Mouse (Mus musculus) kidney, adult 18-20 months (tissue): Measurements from ENCODE around the gene Pilrb2.
"Not testable (repeated sequence)": the region's sequence is repeated elsewhere in the genome, so short reads cannot be mapped to it uniquely, and the experiment has no call there.

Experiments used
- DNase-seq: peaks from one replicate; pipeline ENCODE4 v3.0.0; 2021

Pilrb2 gene

DNA sequence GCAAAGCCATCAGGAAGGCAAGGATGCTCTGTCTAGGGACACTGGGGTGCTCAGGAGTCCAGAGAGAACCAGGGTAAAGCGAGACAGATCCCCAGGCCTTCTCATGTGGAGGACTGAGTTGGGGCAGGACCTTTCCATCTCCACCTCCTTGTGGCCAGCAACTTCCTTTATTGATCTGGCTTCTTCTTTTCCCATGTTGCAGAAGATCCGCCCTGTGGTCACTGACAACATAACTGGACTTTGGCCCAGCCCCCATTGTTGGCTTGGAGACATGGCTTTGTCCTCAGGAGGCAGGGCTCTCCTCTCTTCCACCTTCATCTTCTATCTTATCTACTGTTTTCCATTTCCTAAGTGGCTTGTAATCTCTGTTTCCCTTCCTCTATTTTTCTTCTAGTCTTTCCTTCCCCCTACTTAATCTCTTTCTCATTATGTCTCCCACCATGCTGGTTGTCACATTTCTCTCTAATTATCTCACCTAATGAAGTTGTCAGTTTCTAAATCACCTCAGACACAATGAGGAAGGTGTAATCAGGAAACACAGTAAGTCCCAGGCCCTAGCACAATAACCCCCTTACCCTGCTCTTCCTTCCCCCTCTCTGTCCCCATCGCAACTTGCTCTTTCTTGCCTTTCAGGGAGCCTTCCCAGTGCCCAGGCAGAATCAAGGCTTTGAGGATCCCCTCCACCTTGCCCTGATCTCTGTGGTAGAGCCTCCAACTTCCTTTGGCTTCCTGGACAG lies at the start of gene Pilrb2:
TSS of gene Pilrb2 (minus strand) at position 172 of the 737 bp plus-strand sequence.
- not testable (repeated sequence) for DNase-seq

DNA sequence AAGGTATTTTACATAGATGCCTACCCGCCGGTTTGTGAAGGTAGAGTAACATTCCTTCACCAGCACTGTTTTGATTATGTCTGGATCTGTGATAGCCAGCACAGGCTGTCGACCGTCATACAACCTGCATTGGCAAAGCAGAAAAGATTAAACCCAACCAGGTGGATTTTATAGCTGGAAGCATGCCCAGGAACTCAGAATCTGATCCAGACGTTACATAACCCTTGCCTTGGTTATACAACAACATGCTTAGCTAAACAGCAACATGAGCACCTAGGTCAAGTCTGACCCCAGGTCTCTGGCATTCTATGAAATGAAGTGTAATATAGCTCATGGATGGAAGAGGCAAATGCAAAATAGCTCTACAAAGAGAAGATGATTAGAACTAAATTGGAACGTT lies 43.9 kb upstream of the Pilrb2 start:
- DNase-seq: peak; percentile 58

DNA sequence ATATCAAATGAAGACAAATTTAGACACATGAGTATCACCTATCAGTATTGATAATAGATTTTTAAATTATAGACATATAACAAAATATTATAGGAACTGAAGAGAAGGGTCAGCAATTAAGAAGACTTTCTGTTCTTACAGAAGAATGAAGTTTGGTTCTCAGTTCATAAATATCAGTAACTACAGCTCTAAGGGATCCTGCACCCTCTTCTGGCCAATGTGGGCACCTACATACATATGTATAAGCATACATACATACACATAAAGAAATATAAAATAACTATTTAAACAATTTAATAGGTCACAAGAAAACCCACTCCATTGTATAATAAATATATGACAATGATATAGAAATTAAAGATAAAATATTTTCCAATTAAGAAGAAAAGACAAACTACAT lies 42.9 kb upstream of the Pilrb2 start:
- DNase-seq: no peak

DNA sequence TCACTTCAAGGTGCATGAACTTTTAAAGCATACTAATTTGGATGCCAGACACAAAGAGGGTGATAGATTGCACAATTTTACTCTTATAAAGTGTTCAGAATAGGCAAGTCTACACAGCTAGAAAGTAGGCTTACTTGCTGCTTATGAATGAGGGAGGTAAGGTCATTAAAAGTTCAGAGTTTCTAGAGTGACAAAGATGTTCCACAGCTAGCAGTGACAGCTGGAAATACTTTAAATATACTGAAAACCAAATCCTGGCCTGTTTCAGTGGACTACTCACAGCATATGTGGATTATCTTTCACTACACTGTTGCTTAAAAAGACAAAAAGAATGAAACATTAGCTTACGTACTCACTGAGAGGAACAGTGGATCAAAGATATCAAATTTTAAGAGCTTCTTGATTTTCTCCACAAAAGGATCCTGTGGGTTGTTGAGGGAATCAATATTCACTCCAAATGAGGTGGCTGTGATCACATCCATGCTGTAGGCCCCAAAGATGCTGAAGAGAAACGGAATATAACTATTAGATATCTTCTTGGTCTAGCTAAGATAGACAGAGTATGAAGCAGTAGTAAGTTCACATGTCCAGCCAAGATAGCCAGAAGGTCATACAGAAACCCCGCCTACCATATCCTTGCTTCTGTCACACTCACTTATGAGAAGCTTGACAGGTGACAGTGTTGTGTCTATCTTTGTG lies 38.1 kb upstream of the Pilrb2 start:
- no peak for DNase-seq

DNA sequence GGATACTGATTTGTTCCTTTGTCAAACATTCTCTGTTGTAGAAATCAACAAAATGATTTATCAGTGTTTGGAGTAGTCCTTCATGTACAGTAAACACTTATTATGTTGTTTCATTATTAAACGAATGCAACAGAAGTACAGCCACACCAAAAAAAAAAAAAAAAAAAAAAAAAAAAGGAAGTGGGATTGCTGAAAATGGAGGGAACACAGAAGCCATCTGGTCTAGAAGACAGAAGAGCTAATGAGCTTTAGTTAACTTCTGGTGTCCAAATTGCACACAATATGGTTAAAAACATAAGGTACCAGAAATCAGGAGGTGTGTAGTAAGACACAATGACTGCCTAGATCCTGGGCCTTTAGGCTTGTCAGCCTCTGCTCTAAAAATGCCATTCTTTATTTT lies 26.2 kb upstream of the Pilrb2 start:
- DNase-seq: no peak

DNA sequence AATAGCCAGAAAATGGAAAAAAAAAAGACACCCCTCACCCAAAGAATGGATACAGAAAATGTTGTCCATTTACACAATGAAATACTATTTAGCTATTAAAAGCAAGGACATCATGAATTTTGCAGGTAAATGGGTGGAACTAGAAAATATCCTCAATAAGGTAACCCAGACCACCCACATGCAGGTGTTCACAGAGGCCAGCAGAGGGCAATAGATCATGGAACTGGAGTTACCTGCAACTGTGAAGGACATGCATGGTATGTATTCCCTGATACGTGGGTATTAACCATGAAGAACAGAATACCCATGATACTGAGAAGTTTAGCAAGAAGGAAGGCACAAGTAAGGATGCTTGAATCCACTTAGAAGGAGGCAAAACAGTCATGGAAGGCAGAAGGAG lies 21.3 kb upstream of the Pilrb2 start:
- no peak for DNase-seq

DNA sequence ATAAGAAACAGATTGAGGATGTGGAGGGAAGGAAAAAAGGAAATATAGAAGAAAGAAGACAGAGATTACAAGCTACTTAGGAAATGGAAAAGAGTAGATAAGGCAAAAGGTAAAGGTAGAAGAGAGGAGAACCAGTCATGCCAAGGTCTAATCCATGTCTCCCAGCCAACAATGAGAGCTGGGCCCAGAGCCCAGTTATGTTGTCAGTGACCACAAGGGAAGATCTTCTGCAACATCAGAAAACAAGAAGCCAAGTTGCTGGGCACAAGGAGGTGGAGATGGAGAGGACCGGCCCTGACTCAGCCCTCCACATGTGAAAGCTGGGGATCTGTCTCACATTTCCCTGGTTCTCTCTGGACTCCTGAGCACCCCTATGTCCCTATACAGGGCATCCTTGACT lies 16.1 kb upstream of the Pilrb2 start:
- no peak for DNase-seq

DNA sequence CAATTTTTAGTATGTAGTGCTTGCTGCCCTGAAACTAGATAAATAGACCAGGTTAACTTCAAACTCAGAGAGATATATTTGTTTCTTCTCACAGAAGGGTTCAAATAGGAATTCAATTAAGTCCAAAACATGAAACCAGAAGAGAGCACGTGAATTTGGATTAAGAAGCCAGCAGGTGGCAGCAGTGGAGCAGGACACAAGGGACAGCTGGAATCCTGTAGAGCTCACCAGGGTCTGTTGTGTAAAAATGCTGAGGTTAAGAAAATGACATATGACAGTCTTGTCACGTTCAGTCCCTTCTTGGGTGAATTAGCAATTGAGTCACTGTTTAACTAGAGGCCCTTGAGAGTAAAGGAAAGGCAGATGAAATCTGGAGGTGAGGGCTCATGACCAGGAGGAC lies 14.3 kb upstream of the Pilrb2 start:
- DNase-seq: peak; percentile 59

DNA sequence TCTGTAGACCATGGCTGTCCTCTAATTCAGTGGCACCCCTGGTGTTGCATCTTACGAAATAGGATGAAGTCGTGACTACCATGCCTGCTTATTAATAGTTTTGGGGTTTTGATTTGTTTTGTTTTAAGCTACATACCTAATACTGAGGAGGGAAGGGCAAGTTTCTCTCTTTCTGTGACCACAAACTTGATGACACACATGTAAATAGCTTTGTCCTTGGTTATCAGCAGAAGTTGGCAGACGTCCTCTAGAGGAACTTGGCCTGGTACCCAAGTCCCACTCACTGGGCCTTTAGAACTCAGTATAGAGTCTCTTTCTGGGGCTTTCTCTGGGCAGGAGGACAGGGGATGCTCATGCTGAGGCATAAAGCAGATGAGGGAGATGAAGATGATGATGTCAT lies 11.7 kb upstream of the Pilrb2 start:
- no peak for DNase-seq

DNA sequence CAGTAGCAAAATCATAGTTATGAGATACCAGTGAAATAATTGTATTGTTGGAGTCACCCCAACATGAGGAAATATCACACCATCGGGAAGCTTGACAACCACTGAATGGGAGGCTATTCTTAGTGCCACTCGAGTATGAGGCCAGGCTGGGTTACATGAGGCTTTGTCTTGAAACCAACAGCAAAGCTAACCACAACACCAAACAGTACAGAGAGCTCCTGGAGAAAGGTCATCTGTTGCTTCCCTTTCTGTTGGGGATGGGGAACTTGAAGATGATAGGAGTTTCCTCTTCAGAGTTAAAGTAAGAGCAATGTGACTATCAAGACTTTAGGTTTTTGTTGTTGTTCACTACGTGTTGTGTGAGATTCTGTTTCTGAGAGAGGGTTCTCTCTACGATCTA lies 11.3 kb upstream of the Pilrb2 start:
- DNase-seq: no peak

DNA sequence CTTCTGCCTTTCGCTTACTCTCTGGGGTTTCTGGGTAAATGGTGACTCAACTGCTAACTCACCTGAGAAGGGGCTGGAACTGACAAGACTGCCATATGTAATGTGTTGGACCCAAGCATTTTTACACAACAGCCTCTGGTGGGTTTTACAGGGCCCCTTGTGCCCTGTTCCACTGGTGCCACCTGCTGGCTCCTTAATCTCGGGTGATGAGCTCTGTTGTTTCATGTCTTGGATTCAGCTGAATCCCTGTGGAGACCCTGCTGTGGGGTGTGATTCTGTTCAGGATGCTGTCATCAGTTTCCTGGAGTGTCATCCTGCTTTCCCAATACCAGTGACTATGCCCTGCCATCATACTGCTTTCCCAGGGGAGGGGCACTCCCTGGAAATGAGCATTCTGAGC lies 6.2 kb upstream of the Pilrb2 start:
- peak; percentile 14 for DNase-seq

DNA sequence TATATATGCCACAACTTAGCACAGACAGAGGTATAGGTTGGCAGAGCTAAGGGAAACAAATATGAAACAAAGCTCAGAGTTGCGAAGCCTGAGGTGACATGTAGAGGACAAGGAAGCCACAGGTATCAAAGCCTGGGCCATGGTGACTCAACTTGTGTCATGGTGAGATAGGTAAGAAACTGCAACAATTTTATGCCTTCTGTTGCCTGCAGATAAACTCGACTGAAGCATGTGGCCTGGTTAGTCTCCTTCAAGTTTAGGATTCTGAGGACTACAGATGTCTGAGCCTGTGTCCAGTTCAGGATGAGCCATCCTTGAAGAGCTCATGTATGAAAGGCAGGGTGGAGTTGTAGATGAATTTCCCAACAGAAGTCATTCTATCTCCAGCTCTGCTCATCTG lies 3.4 kb upstream of the Pilrb2 start:
- DNase-seq: no peak

DNA sequence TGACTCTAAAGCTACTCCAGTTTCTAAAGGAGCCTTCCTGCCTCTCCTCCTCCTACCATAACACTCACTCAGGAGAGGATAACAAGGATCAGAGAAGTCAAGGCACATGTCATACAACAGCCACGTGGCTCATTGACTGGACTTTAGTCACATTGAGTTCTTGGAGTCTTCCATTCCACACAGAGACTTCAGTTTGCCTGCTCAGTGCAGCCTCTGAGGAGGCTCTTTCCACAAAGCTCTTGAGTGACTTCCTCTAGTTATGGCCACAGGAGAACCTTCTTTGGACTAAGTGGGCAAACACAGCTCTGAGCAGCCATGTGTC lies 727 bp upstream of the Pilrb2 start:
- DNase-seq: not testable (repeated sequence)

DNA sequence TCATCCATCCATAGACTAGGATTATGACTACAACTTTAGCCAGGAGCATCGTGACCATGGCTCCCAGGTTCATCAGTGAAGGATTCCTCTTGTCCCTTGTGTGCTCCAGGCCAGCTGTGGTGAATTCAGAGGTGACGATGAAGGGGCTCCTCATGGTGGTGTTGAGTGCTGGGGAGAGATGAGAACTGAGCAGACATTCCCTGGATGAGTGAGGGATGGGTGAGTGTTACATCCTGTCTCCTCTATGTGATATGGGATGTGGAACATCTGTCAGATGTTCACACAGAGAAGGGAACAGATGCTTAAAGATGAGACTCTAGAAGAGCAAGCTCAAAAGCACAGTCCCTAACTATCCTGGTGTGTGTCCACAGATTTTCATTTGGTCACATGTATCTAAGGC lies 3.0 kb downstream of the Pilrb2 start:
- not testable (repeated sequence) for DNase-seq

DNA sequence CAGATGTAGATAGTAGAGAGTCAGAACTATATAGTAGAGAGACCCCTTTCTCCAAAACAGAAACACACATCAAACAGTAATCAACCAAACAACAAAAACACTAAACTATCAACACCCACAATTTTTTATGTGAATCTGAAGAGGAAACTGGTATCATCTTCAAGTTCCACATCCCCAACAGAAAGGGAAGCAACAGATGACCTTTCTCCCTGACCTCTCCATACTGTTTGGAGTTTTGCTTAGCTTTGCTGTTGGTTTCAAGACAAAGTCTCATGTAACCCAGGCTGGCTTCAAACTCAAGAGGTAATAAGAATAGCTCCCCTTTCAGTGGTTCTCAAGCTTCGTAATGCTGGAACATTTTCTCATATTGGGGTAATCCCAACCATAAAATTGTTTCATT lies 7.6 kb downstream of the Pilrb2 start:
- not testable (repeated sequence) for DNase-seq

DNA sequence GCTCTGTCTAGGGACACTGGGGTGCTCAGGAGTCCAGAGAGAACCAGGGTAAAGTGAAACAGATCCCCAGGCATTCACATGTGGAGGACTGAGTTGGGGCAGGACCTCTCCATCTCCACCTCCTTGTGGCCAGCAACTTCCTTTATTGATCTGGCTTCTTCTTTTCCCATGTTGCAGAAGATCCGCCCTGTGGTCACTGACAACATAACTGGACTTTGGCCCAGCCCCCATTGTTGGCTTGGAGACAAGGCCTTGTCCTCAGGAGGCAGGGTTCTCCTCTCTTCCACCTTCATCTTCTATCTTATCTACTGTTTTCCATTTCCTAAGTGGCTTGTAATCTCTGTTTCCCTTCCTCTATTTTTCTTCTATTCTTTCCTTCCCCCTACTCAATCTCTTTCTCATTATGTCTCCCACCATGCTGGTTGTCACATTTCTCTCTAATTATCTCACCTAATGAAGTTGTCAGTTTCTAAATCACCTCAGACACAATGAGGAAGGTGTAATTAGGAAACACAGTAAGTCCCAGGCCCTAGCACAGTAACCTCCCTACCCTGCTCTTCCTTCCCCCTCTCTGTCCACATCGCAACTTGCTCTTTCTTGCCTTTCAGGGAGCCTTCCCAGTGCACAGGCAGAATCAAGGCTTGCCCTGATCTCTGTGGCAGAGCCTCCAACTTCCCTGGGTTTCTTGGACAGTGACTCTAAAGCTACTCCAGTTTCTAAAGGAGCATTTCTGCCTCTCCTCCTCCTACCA lies 13.5 kb downstream of the Pilrb2 start, which contains the start of gene Pilrb1:
TSS of gene Pilrb1 (minus strand) at position 147 of the 751 bp plus-strand sequence.
- DNase-seq: not testable (repeated sequence)

DNA sequence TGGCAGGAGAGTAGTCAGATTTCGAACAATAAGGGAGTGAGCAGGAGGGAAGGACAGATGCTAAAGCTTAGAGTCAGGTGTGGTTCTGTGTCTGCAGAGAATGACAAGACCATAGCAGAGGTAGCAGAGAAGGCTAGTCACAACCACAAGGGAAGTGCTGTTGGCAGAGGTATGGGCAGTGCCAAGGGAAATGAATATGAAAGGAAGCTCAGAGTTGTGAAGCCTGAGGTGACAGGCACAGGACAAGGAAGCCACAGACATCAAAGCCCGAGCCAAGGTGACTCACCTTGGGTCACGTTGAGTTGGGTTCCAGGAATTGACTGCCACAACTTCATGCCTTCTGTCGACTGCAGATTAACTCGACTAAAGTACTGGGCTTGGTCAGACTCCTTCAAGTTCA lies 14.7 kb downstream of the Pilrb2 start:
- DNase-seq: not testable (repeated sequence)

DNA sequence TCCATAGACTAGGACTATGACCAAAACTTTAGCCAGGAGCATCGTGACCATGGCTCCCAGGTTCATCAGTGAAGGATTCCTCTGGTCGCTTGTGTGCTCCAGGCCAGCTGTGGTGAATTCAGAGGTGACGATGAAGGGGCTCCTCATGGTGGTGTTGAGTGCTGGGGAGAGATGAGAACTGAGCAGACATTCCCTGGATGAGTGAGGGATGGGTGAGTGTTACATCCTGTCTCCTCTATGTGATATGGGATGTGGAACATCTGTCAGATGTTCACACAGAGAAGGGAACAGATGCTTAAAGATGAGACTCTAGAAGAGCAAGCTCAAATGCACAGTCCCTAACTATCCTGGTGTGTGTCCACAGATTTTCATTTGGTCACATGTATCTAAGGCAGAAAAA lies 16.7 kb downstream of the Pilrb2 start:
- not testable (repeated sequence) for DNase-seq

DNA sequence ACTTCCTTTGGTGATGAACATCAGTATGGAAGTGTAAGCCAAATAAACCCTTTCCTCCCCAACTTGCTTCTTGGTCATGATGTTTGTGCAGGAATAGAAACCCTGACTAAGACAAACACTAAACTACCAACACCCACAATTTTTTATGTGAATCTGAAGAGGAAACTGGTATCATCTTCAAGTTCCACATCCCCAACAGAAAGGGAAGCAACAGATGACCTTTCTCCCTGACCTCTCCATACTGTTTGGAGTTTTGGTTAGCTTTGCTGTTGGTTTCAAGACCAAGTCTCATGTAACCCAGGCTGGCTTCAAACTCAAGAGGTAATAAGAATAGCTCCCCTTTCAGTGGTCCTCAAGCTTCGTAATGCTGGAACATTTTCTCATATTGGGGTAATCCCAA lies 21.3 kb downstream of the Pilrb2 start:
- DNase-seq: not testable (repeated sequence)

DNA sequence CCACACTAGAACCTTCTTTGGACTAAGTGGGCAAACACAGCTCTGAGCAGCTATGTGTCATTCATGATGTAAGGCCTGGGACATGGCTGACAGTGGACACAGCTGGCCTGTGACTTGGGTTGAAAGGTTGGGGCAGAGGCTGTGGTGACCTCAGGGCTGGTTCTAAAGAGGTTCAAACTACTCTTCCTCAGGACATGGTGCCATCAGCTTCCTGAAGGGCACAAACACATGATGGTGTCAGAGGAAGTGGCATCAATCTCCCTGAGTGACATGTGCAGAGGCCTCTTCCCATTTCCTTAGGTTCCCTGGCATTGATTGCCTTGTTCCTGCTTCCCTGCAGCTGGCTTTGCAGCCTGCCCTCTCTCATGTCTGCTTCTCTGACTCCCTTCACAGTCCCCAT lies 34.5 kb downstream of the Pilrb2 start:
- DNase-seq: not testable (repeated sequence)

DNA sequence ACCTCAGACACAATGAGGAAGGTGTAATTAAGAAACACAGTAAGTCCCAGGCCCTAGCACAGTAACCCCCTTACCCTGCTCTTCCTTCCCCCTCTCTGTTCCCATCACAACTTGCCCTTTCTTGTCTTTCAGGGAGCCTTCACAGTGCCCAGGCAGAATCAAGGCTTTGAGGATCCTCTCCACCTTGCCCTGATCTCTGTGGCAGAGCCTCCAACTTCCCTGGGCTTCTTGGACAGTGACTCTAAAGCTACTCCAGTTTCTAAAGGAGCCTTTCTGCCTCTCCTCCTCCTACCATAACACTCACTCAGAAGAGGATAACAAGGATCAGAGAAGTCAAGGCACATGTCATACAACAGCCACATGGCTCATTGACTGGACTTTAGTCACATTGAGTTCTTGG lies 35.0 kb downstream of the Pilrb2 start:
- DNase-seq: no peak

DNA sequence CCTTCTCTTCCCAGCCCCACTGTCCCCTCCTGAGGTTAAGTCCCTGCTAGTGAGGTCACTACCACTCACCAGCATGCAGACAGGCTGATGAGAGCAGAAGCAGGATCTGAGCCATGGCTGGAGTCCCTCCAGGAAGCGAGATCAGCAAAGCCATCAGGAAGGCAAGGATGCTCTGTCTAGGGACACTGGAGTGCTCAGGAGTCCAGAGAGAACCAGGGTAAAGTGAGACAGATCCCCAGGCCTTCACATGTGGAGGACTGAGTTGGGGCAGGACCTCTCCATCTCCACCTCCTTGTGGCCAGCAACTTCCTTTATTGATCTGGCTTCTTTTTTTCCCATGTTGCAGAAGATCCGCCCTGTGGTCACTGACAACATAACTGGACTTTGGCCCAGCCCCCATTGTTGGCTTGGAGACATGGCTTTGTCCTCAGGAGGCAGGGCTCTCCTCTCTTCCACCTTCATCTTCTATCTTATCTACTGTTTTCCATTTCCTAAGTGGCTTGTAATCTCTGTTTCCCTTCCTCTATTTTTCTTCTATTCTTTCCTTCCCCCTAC lies 35.6 kb downstream of the Pilrb2 start, which contains the start of gene Pilra:
TSS of gene Pilra (minus strand) at position 316 of the 555 bp plus-strand sequence.
- DNase-seq: not testable (repeated sequence)

DNA sequence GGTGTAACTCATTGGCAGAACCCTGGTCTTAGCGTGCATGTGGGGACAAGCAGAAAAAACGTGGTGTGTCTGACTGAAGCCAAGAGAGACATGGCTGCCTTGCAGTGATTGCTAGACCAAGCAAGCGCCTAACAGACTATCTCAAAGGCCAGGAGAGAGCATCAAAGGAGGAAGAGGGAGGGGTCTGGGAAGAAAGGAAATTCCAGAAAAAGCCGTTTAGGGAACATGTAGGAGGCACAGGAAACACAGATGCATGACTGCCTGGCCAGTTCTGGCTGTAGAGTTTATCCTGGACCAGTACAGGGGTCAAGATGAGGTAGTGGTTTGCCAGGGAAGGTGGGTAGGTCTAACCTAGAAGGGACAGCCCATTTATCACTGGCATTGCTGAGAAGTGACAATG lies 38.1 kb downstream of the Pilrb2 start:
- DNase-seq: no peak
